In the genomic region with DNA sequence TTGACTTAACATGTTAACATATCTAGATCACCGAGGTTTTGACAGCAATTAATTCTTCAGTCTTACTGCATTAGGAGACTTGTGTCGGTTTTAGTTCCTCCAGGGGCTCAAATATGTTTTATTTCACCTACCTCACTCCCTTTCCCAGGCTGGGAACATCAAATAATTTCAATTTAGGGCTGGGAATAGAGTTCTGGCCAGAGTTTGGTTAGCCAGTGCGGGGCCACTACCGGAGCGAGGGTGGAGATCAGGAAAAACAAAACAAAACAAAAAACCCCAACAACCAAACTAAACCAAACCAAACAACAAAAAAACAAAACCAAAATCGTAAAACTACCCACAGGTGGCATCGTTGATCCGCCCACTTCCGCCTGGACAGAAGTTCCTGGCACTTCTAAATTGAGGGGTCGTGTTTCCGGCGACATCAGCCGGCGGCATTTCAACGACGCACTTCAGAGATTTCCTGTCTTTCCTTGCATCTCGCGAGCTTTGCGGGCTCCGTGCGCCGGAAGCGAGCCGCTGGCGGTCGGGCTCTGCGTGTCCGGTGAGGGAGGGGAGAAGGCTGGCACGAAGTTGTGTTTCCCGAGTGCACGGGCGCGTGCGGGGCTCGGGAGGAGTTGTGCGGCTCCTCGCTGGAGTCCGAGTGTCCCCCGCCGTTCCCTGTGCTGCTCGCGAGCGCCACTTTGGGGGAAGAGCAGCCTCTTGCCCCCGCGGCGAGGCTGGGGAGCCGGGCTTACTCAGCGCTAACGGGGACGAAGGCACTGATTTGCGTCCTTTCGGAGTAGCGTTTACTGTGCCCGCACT, we compare ENCODE assay signal across 8 mouse cellular contexts. TPM values are rescaled to one million over a fixed set of nuclear protein-coding genes. Genes with fewer than 3 reads are reported as not detected.
DNase-seq lines count a peak whose midpoint lies in the region; ATAC-seq lines count a peak whose summit lies in the region.

A gene (plus strand): TSS at position 437 of the 804 bp plus-strand sequence.

- WGBS in heart, embryonic 13.5 days, result under 1% methylated on average over 54 of the region's 54 CpGs
- WGBS in liver, embryonic 12.5 days (ENCODE audit: insufficient replicate concordance), result 2% methylated on average over 54 of the region's 54 CpGs
- under 1% methylated on average over 54 of the region's 54 CpGs for WGBS in stomach, embryonic 15.5 days

- H3K4me2 ChIP-seq in heart, embryonic 13.5 days, result peak within 1 kb of the TSS; percentile 86
- peak within 1 kb of the TSS; percentile 83 for H3K4me2 ChIP-seq in liver, embryonic 12.5 days
- H3K4me2 ChIP-seq in stomach, embryonic 15.5 days, result peak within 1 kb of the TSS; percentile 67

- H3K36me3 ChIP-seq in heart, embryonic 13.5 days, result peaks cover 29% of the 10 kb centered on the region
- H3K36me3 ChIP-seq in liver, embryonic 12.5 days, result peaks cover 29% of the 10 kb centered on the region
- H3K36me3 ChIP-seq in stomach, embryonic 15.5 days, result peaks cover 14% of the 10 kb centered on the region

- DNase-seq in CD4-positive, CD25-positive, alpha-beta regulatory T cell, adult 2 months (ENCODE audit: low read depth, low spot score), result peak; percentile 96
- DNase-seq in fat pad, adult 2 months (ENCODE audit: extremely low read depth, low read depth, low spot score), result peak; percentile 39
- peak; percentile 95 for DNase-seq in kidney, postnatal 10 days
- DNase-seq in natural killer cell, adult 2 months (ENCODE audit: low spot score in 2 of 2), result peak; percentile 91 to 93

- 0 out of 2 replicates have a peak, but pooled peaks cover 8% of the 10 kb centered on the region for H3K27me3 ChIP-seq in heart, embryonic 13.5 days (replicated peaks)
- no peaks in the 10 kb centered on the region for H3K27me3 ChIP-seq in liver, embryonic 12.5 days (replicated peaks)
- H3K27me3 ChIP-seq in stomach, embryonic 15.5 days (replicated peaks), result no peaks in the 10 kb centered on the region

- H3K27ac ChIP-seq in brown adipose tissue, adult 24 weeks (replicated peaks; ENCODE audit: low read depth, low read length), result peak within 1 kb of the TSS; percentile 79
- H3K27ac ChIP-seq in heart, embryonic 13.5 days (replicated peaks), result peak within 1 kb of the TSS; percentile 95
- peak within 1 kb of the TSS; percentile 89 for H3K27ac ChIP-seq in liver, embryonic 12.5 days
- peak within 1 kb of the TSS; percentile 96 for H3K27ac ChIP-seq in stomach, embryonic 15.5 days

- H3K9me3 ChIP-seq in heart, embryonic 13.5 days, result no peaks in the 10 kb centered on the region
- H3K9me3 ChIP-seq in liver, embryonic 12.5 days (replicated peaks), result no peaks in the 10 kb centered on the region
- H3K9me3 ChIP-seq in stomach, embryonic 15.5 days, result no peaks in the 10 kb centered on the region

- H3K4me1 ChIP-seq in brown adipose tissue, adult 24 weeks (ENCODE audit: control insufficient read depth, insufficient read depth, insufficient read length, low read length), result no peaks in the 10 kb centered on the region
- peaks cover 5% of the 10 kb centered on the region for H3K4me1 ChIP-seq in heart, embryonic 13.5 days
- peaks cover 10% of the 10 kb centered on the region for H3K4me1 ChIP-seq in liver, embryonic 12.5 days
- H3K4me1 ChIP-seq in stomach, embryonic 15.5 days, result peaks cover 3% of the 10 kb centered on the region; the same call in 1 of the 2 replicates

- ATAC-seq in heart, embryonic 13.5 days (ENCODE audit: extremely low read depth, insufficient number of reproducible peaks, low FRiP score, low TSS enrichment), result peak; percentile 85
- ATAC-seq in liver, embryonic 12.5 days, result peak; percentile 95
- peak; percentile 96 for ATAC-seq in stomach, embryonic 15.5 days (ENCODE audit: insufficient read depth, low FRiP score, low read depth)

- peak within 1 kb of the TSS; percentile 82 for H3K4me3 ChIP-seq in brown adipose tissue, adult 24 weeks (ENCODE audit: insufficient read depth, low read depth, low read length)
- H3K4me3 ChIP-seq in heart, embryonic 13.5 days, result peak within 1 kb of the TSS; percentile 89
- peak within 1 kb of the TSS; percentile 84 for H3K4me3 ChIP-seq in liver, embryonic 12.5 days
- peak within 1 kb of the TSS; percentile 80 for H3K4me3 ChIP-seq in stomach, embryonic 15.5 days (replicated peaks)

- H3K9ac ChIP-seq in heart, embryonic 13.5 days, result peak within 1 kb of the TSS; percentile 97
- H3K9ac ChIP-seq in liver, embryonic 12.5 days, result peak within 1 kb of the TSS; percentile 85
- H3K9ac ChIP-seq in stomach, embryonic 15.5 days, result peak within 1 kb of the TSS; percentile 85

RNA-seq across cellular contexts. Expression of the gene that starts here (rescaled TPM):
- polyA plus RNA-seq in brown adipose tissue, adult 24 weeks (2012; ENCODE audit: insufficient read depth, insufficient read length, missing spikeins), result 76.8 and 95.7 TPM in 2 replicates
- 94.1 and 112 TPM in 2 replicates for polyA plus RNA-seq in heart, embryonic 13.5 days (2015; fragmentation: Nextera tagmentation; extraction: Ambion mirVana)
- polyA plus RNA-seq in liver, embryonic 12.5 days (2016; fragmentation: Nextera tagmentation; extraction: Ambion mirVana), result 107 and 108 TPM in 2 replicates
- polyA plus RNA-seq in stomach, embryonic 15.5 days (2015; fragmentation: Nextera tagmentation; extraction: Ambion mirVana), result 159 and 178 TPM in 2 replicates

Comparison
In these comparisons a context has a peak if more than half of its experiments do, and no peak if none do; other contexts are left out.
1. Peak in every context shown above with its lines: DNase-seq, ATAC-seq, H3K4me3 ChIP-seq and H3K27ac ChIP-seq.
2. DNase-seq: peak in every context shown above with its lines; median percentile 96 in CD4-positive, CD25-positive, alpha-beta regulatory T cell, adult 2 months; 95 in kidney, postnatal 10 days; 92 in natural killer cell, adult 2 months; 39 in fat pad, adult 2 months.